Mouse (Mus musculus) forebrain, embryonic 12.5 days (tissue): ENCODE measurements around the gene Reg3b. TPM values are rescaled to one million over a fixed set of nuclear protein-coding genes. Genes with fewer than 3 reads are reported as not detected.

ENCODE experiments used
- polyA plus RNA-seq: library from polyadenylated mRNA; unstranded; fragments of >200 nt; fragmentation: Nextera tagmentation; extraction: Ambion mirVana; gene quantifications from 2 replicates; pipeline ENCODE4 v1.2.1, GENCODE M21; 2016

Gene Reg3b
- polyA plus RNA-seq, 1 experiment from 2014 or later: not detected

Other genes with a start within 250 kb of the Reg3b start
- gene Reg3d, start 8.2 kb downstream of the Reg3b start, polyA plus RNA-seq: not detected in 2 replicates
- gene Reg3a, start 10.1 kb downstream of the Reg3b start, polyA plus RNA-seq: not detected in 2 replicates
- gene Reg2, start 25.0 kb downstream of the Reg3b start, polyA plus RNA-seq: not detected in 2 replicates
- gene Reg1, start 52.1 kb downstream of the Reg3b start, polyA plus RNA-seq: not detected in 2 replicates
- not detected in 2 replicates for gene Reg3g, start 98.2 kb downstream of the Reg3b start, polyA plus RNA-seq